Mouse (Mus musculus) thymus, adult 2 months (tissue): ENCODE measurements around the gene Gm49384. TPM values are rescaled to one million over a fixed set of nuclear protein-coding genes. Genes with fewer than 3 reads are reported as not detected.

Experiments
- DNase-seq: peaks from one replicate; pipeline ENCODE4 v3.0.0; 2021
- H3K27ac ChIP-seq: fragments of 200-500 bp; 2 replicates; pipeline ENCODE4 v1.5.1; 2012; ENCODE audit warnings: low read length, control low read depth; ENCODE audit not compliant: control insufficient read depth, insufficient read depth
- H3K27me3 ChIP-seq: fragments of 200-500 bp; 2 replicates; pipeline ENCODE4 v1.6.1; 2012; ENCODE audit warnings: mild to moderate bottlenecking, low read length, moderate library complexity, mixed read lengths; ENCODE audit not compliant: control insufficient read depth, insufficient read depth
- H3K36me3 ChIP-seq: fragments of 200-500 bp; 2 replicates; pipeline ENCODE4 v1.6.1; 2012; ENCODE audit warnings: mild to moderate bottlenecking, low read length, moderate library complexity; ENCODE audit not compliant: control insufficient read depth, insufficient read depth
- H3K4me1 ChIP-seq: fragments of 200-500 bp; replicated peaks from 2 replicates; pipeline ENCODE4 v1.6.1; 2012; ENCODE audit warnings: low read length; ENCODE audit not compliant: control insufficient read depth, insufficient read depth
- H3K4me3 ChIP-seq: fragments of 200-500 bp; 2 replicates; pipeline ENCODE4 v1.5.1; 2012; ENCODE audit warnings: mild to moderate bottlenecking, low read length, control low read depth, moderate library complexity; ENCODE audit not compliant: control insufficient read depth, insufficient read depth
- CTCF ChIP-seq: fragments of 200-500 bp; IDR thresholded peaks from 2 replicates; pipeline ENCODE4 v1.5.1; 2012; ENCODE audit warnings: mild to moderate bottlenecking, control low read depth, low read length, moderate library complexity, borderline replicate concordance; ENCODE audit not compliant: control insufficient read depth, poor library complexity, insufficient read depth; ENCODE audit errors: extremely low read depth
- POLR2A ChIP-seq: fragments of 200-500 bp; IDR thresholded peaks from 2 replicates; pipeline ENCODE4 v1.6.1; 2012; ENCODE audit warnings: mild to moderate bottlenecking, low read length, control low read depth, moderate library complexity; ENCODE audit not compliant: control insufficient read depth, poor library complexity, insufficient read depth; ENCODE audit errors: extremely low read depth
- whole genome bisulfite sequencing: fragments of 180-500 bp; shearing (Covaris S2); methylation state at CpG from one replicate; pipeline ENCODE4 v1.1.7; 2018; 5-methylcytosine and 5-hydroxymethylcytosine counted together
- polyA plus RNA-seq: library from polyadenylated mRNA; depleted of rRNA; stranded (reverse); fragments of >200 nt; gene quantifications from 2 replicates; pipeline ENCODE4 v1.2.3, GENCODE M21; 2012

Gm49384 gene
- polyA plus RNA-seq, 1 experiment, result 0.36 TPM

GRCm38 (mm10) chr12:69240876-69241275 is 36.8 kb upstream of the Gm49384 start, which contains the start of gene Klhdc1:
Gene Klhdc1 (plus strand): TSS chr12:69241176.
- no peak for DNase-seq
- WGBS, result 63% methylated on average over 6 of the region's 6 CpGs
- no peaks in the 10 kb centered on the region for H3K27me3 ChIP-seq
- H3K27ac ChIP-seq, result no peak within 1 kb of the TSS
- H3K36me3 ChIP-seq, result no peaks in the 10 kb centered on the region
- H3K4me3 ChIP-seq, result peak within 1 kb of the TSS; percentile 74
- TF ChIP-seq POLR2A, result no peak
- TF ChIP-seq CTCF, result no peak
- no peaks in the 10 kb centered on the region for H3K4me1 ChIP-seq

- no peaks in the 10 kb centered on the region for H3K36me3 ChIP-seq
- no peaks in the 10 kb centered on the region for H3K27me3 ChIP-seq
- H3K4me3 ChIP-seq, result no peak overlapping the region
- H3K4me1 ChIP-seq, result no peaks in the 10 kb centered on the region
- WGBS, result 61% methylated on average over 3 of the region's 3 CpGs
- no peak overlapping the region for H3K27ac ChIP-seq
- DNase-seq, result no peak
- no peak for TF ChIP-seq POLR2A
Observed at GRCm38 (mm10) chr12:69238284-69238683, 34.2 kb upstream of the Gm49384 start.

- TF ChIP-seq POLR2A (no peak), CTCF (no peak)
- H3K4me3 ChIP-seq, result no peak overlapping the region
- no peaks in the 10 kb centered on the region for H3K27me3 ChIP-seq
- H3K36me3 ChIP-seq, result no peaks in the 10 kb centered on the region
- no peaks in the 10 kb centered on the region for H3K4me1 ChIP-seq
- no peak overlapping the region for H3K27ac ChIP-seq
- 92% methylated on average over 6 of the region's 6 CpGs for WGBS
- no peak for DNase-seq
Observed at GRCm38 (mm10) chr12:69235782-69236181, 31.7 kb upstream of the Gm49384 start.

- WGBS, result 66% methylated on average over 2 of the region's 2 CpGs
- DNase-seq, result peak; percentile 22
- H3K4me3 ChIP-seq, result no peak overlapping the region
- TF ChIP-seq POLR2A (no peak), CTCF (no peak)
- peaks cover 3% of the 10 kb centered on the region; the same call in 1 of the 2 replicates for H3K4me1 ChIP-seq
- H3K27ac ChIP-seq, result no peak overlapping the region
- no peaks in the 10 kb centered on the region for H3K36me3 ChIP-seq
- H3K27me3 ChIP-seq, result no peaks in the 10 kb centered on the region
Observed at GRCm38 (mm10) chr12:69229251-69229650, 25.2 kb upstream of the Gm49384 start.

GRCm38 (mm10) chr12:69227776-69228466 is 23.9 kb upstream of the Gm49384 start, which contains the start of gene Pole2:
Gene Pole2 (minus strand): TSS chr12:69228195.
- Histone ChIP-seq H3K27me3 (no peaks in the 10 kb centered on the region), H3K4me1 (peaks cover 3% of the 10 kb centered on the region; the same call in 1 of the 2 replicates), H3K36me3 (no peaks in the 10 kb centered on the region), H3K4me3 (peak within 1 kb of the TSS; percentile 82), H3K27ac (no peak within 1 kb of the TSS)
- under 1% methylated on average over 37 of the region's 37 CpGs for WGBS
- TF ChIP-seq CTCF (peak; percentile 53; the same call in 1 of the 2 replicates), POLR2A (peak; percentile 53; the same call in 1 of the 2 replicates)
- peak; percentile 86 for DNase-seq

- no peak overlapping the region for H3K27ac ChIP-seq
- WGBS, result 97% methylated on average over 19 of the region's 19 CpGs
- no peak for DNase-seq
Observed at GRCm38 (mm10) chr12:69220613-69221277, 16.7 kb upstream of the Gm49384 start.

More at GRCm38 (mm10) chr12:69220613-69221277, 16.7 kb upstream of the Gm49384 start:
- H3K4me1 ChIP-seq, result no peaks in the 10 kb centered on the region
- no peaks in the 10 kb centered on the region for H3K27me3 ChIP-seq
- no peak overlapping the region for H3K4me3 ChIP-seq
- TF ChIP-seq CTCF (no peak), POLR2A (no peak)
- peaks cover 5% of the 10 kb centered on the region; the same call in 1 of the 2 replicates for H3K36me3 ChIP-seq
